Mouse (Mus musculus) thymus, adult 2 months (tissue): ENCODE data around the gene Rpl3l.

Experiments used
- CTCF ChIP-seq: fragments of 200-500 bp; IDR thresholded peaks from 2 replicates; pipeline ENCODE4 v1.5.1; 2012; ENCODE audit warnings: mild to moderate bottlenecking, control low read depth, low read length, moderate library complexity, borderline replicate concordance; ENCODE audit not compliant: control insufficient read depth, poor library complexity, insufficient read depth; ENCODE audit errors: extremely low read depth
- POLR2A ChIP-seq: fragments of 200-500 bp; IDR thresholded peaks from 2 replicates; pipeline ENCODE4 v1.6.1; 2012; ENCODE audit warnings: mild to moderate bottlenecking, low read length, control low read depth, moderate library complexity; ENCODE audit not compliant: control insufficient read depth, poor library complexity, insufficient read depth; ENCODE audit errors: extremely low read depth

- TF ChIP-seq CTCF (no peak), POLR2A (no peak)
These were observed 19.4 kb downstream of the Rpl3l start for GRCm38 (mm10) chr17:24746986-24747385.
